Mouse (Mus musculus) lung, adult 10 weeks (tissue): ENCODE data around the gene Zp1. TPM values are rescaled to one million over a fixed set of nuclear protein-coding genes. Genes with fewer than 3 reads are reported as not detected.

ENCODE experiments used
- polyA plus RNA-seq: library from polyadenylated mRNA; stranded (reverse); fragments of 350-450 nt; fragmentation: Illumina TruSeq; extraction: RNeasy Lipid Tissue Mini Kit (QIAGEN cat#74804); gene quantifications from one replicate; pipeline ENCODE4 v1.2.3, GENCODE M21; 2014; ENCODE audit warnings: low read depth, low replicate concordance; ENCODE audit not compliant: insufficient read depth

Zp1 gene
- not detected for polyA plus RNA-seq

GRCm38 (mm10) chr19:10920532-10920931 lies at the start of gene Zp1:
Zp1 (minus strand) TSS chr19:10920632.

GRCm38 (mm10) chr19:10949112-10949511 lies 28.7 kb upstream of the Zp1 start, which contains the start of gene Ccdc86:
Ccdc86 (minus strand) TSS chr19:10949266.

GRCm38 (mm10) chr19:10937110-10937563 lies 16.7 kb upstream of the Zp1 start, which contains the start of gene Ptgdr2:
Ptgdr2 (plus strand) TSS chr19:10937160.

GRCm38 (mm10) chr19:10895016-10895528 lies 25.4 kb downstream of the Zp1 start, which contains the start of gene Prpf19:
Prpf19 (plus strand) TSS chr19:10895231.

GRCm38 (mm10) chr19:10881426-10882154 lies 38.8 kb downstream of the Zp1 start, which contains the start of gene Tmem109:
Tmem109 (minus strand) TSS chr19:10882001.

GRCm38 (mm10) chr19:10869886-10870527 lies 50.4 kb downstream of the Zp1 start, which contains the start of gene Tmem132a:
Tmem132a (minus strand) TSS chr19:10869940.

Other genes starting within 250 kb of the Zp1 start
- gene Pga5, start 242.6 kb downstream of the Zp1 start, polyA plus RNA-seq = not detected
- gene Vps37c, start 231.9 kb downstream of the Zp1 start, polyA plus RNA-seq = 14.1 TPM
- gene Cd5, start 181.6 kb downstream of the Zp1 start, polyA plus RNA-seq = 2.3 TPM
- 1.6 TPM for gene Cd6, start 90.6 kb downstream of the Zp1 start, polyA plus RNA-seq
- gene Slc15a3, start 80.9 kb downstream of the Zp1 start, polyA plus RNA-seq = 9.9 TPM
- gene Tmem132a, start 50.7 kb downstream of the Zp1 start, polyA plus RNA-seq = 5.2 TPM
- 130 TPM for gene Tmem109, start 38.6 kb downstream of the Zp1 start, polyA plus RNA-seq
- gene Prpf19, start 25.4 kb downstream of the Zp1 start, polyA plus RNA-seq = 53.5 TPM
- gene Ptgdr2, start 16.5 kb upstream of the Zp1 start, polyA plus RNA-seq = 0.33 TPM
- gene Ccdc86, start 28.6 kb upstream of the Zp1 start, polyA plus RNA-seq = 4.2 TPM
- not detected for gene Ms4a10, start 54.0 kb upstream of the Zp1 start, polyA plus RNA-seq
- gene Ms4a15, start 72.6 kb upstream of the Zp1 start, polyA plus RNA-seq = 0.55 TPM
- gene Ms4a18, start 97.4 kb upstream of the Zp1 start, polyA plus RNA-seq = not detected
- 20.7 TPM for gene Ms4a8a, start 160.5 kb upstream of the Zp1 start, polyA plus RNA-seq
- not detected for gene 1700017D01Rik, start 210.2 kb upstream of the Zp1 start, polyA plus RNA-seq
- not detected for gene 1700025F22Rik, start 244.7 kb upstream of the Zp1 start, polyA plus RNA-seq